Mouse (Mus musculus) spleen, adult 2 months (tissue): ENCODE results near the gene Ndufb8. TPM values are rescaled to one million over a fixed set of nuclear protein-coding genes. Genes with fewer than 3 reads are reported as not detected.

ENCODE experiments used
- DNase-seq, 2 experiments: peaks; one replicate each; pipeline versions ENCODE4 v3.0.0 to v3.0.0-alpha.2; 2012 to 2021; ENCODE audit warnings: low spot score in 2 of 2, low read depth in 1 of 2
- H3K27ac ChIP-seq: fragments of 200-500 bp; 2 replicates; pipeline ENCODE4 v1.5.1; 2012; ENCODE audit warnings: low read length, inconsistent platforms; ENCODE audit not compliant: insufficient read depth
- H3K27me3 ChIP-seq: fragments of 200-500 bp; 2 replicates; pipeline ENCODE4 v1.6.1; 2012; ENCODE audit warnings: mild to moderate bottlenecking, moderate library complexity, low read length, inconsistent platforms; ENCODE audit not compliant: control insufficient read depth, insufficient read depth
- H3K36me3 ChIP-seq: fragments of 200-500 bp; 2 replicates; pipeline ENCODE4 v1.6.1; 2012; ENCODE audit warnings: mild to moderate bottlenecking, low read length, inconsistent platforms; ENCODE audit not compliant: control insufficient read depth, insufficient read depth
- H3K4me1 ChIP-seq: fragments of 200-500 bp; 2 replicates; pipeline ENCODE4 v1.6.1; 2011; ENCODE audit warnings: inconsistent platforms; ENCODE audit not compliant: control insufficient read depth, insufficient read depth, insufficient read length
- H3K4me3 ChIP-seq: fragments of 200-500 bp; 2 replicates; pipeline ENCODE4 v1.5.1; 2011; ENCODE audit warnings: mild to moderate bottlenecking, inconsistent platforms; ENCODE audit not compliant: insufficient read depth, insufficient read length; ENCODE audit errors: extremely low read depth
- CTCF ChIP-seq: fragments of 200-500 bp; IDR thresholded peaks from 2 replicates; pipeline ENCODE4 v1.5.1; 2011; ENCODE audit warnings: mild to moderate bottlenecking, inconsistent platforms; ENCODE audit not compliant: insufficient read depth, insufficient read length, insufficient replicate concordance; ENCODE audit errors: extremely low read depth
- POLR2A ChIP-seq: fragments of 200-500 bp; IDR thresholded peaks from 2 replicates; pipeline ENCODE4 v1.6.1; 2011; ENCODE audit warnings: low read depth, low read length, inconsistent platforms
- WGBS: fragments of 180-500 bp; shearing (Covaris S2); methylation state at CpG from one replicate; pipeline ENCODE4 v1.1.7; 2018; 5-methylcytosine and 5-hydroxymethylcytosine counted together
- polyA plus RNA-seq: library from polyadenylated mRNA; depleted of rRNA; stranded (reverse); fragments of >200 nt; gene quantifications from 2 replicates; pipeline ENCODE4 v1.2.3, GENCODE M21; 2012

The Ndufb8 gene
- polyA plus RNA-seq, 1 experiment = 149 TPM

- Histone ChIP-seq H3K4me1 (no peaks in the 10 kb centered on the region), H3K36me3 (no peaks in the 10 kb centered on the region), H3K27me3 (no peaks in the 10 kb centered on the region), H3K4me3 (no peak overlapping the region), H3K27ac (no peak overlapping the region)
- TF ChIP-seq CTCF = peak; percentile 99
- no peak for TF ChIP-seq POLR2A
- WGBS = 37% methylated on average over 9 of the region's 9 CpGs
- DNase-seq = peak; percentile 65 to 85
Measured at GRCm38 (mm10) chr19:44582638-44583309, 27.5 kb upstream of the Ndufb8 start.

GRCm38 (mm10) chr19:44582103-44582502, 26.9 kb upstream of the Ndufb8 start:
- 84% methylated on average over 10 of the region's 10 CpGs for WGBS
- Histone ChIP-seq H3K4me3 (no peak overlapping the region), H3K4me1 (no peaks in the 10 kb centered on the region), H3K27me3 (no peaks in the 10 kb centered on the region), H3K36me3 (no peaks in the 10 kb centered on the region), H3K27ac (no peak overlapping the region)
- TF ChIP-seq CTCF (no peak), POLR2A (no peak)
- DNase-seq = no peak

- 12% methylated on average over 1 of the region's 1 CpGs for WGBS
- DNase-seq = no peak
- H3K27ac ChIP-seq = no peak overlapping the region
Measured at GRCm38 (mm10) chr19:44578038-44578437, 22.8 kb upstream of the Ndufb8 start.

GRCm38 (mm10) chr19:44576275-44576674, 21.0 kb upstream of the Ndufb8 start:
- Histone ChIP-seq H3K36me3 (peaks cover 20% of the 10 kb centered on the region), H3K27ac (no peak overlapping the region), H3K4me3 (no peak overlapping the region), H3K4me1 (no peaks in the 10 kb centered on the region), H3K27me3 (no peaks in the 10 kb centered on the region)
- WGBS = 85% methylated on average over 7 of the region's 7 CpGs
- TF ChIP-seq POLR2A = no peak
- TF ChIP-seq CTCF = no peak
- no peak for DNase-seq

More at GRCm38 (mm10) chr19:44578038-44578437, 22.8 kb upstream of the Ndufb8 start:
- H3K27me3 ChIP-seq = no peaks in the 10 kb centered on the region
- H3K4me1 ChIP-seq = no peaks in the 10 kb centered on the region
- H3K4me3 ChIP-seq = no peak overlapping the region
- TF ChIP-seq POLR2A (no peak), CTCF (no peak)
- H3K36me3 ChIP-seq = peaks cover 8% of the 10 kb centered on the region; the same call in 1 of the 2 replicates

GRCm38 (mm10) chr19:44567763-44568162, 12.5 kb upstream of the Ndufb8 start:
- H3K27ac ChIP-seq = no peak overlapping the region
- H3K4me1 ChIP-seq = peaks cover 7% of the 10 kb centered on the region; the same call in 1 of the 2 replicates
- H3K27me3 ChIP-seq = no peaks in the 10 kb centered on the region
- H3K4me3 ChIP-seq = no peak overlapping the region
- no peak for TF ChIP-seq CTCF
- TF ChIP-seq POLR2A = no peak
- peaks cover 49% of the 10 kb centered on the region for H3K36me3 ChIP-seq
- no peak for DNase-seq
- WGBS = 93% methylated on average over 3 of the region's 3 CpGs

- Histone ChIP-seq H3K4me1 (peaks cover 7% of the 10 kb centered on the region; the same call in 1 of the 2 replicates), H3K27me3 (no peaks in the 10 kb centered on the region), H3K36me3 (peaks cover 22% of the 10 kb centered on the region), H3K4me3 (no peak overlapping the region), H3K27ac (no peak overlapping the region)
- DNase-seq = no peak
- 93% methylated on average over 14 of the region's 14 CpGs for WGBS
- TF ChIP-seq CTCF (no peak), POLR2A (no peak)
Measured at GRCm38 (mm10) chr19:44564006-44564405, 8.8 kb upstream of the Ndufb8 start.

- DNase-seq = peak; percentile 93 to 95
- Histone ChIP-seq H3K4me1 (peaks cover 7% of the 10 kb centered on the region; the same call in 1 of the 2 replicates), H3K4me3 (peak within 1 kb of the TSS; percentile 84), H3K27me3 (no peaks in the 10 kb centered on the region), H3K27ac (peak within 1 kb of the TSS; percentile 76), H3K36me3 (peaks cover 15% of the 10 kb centered on the region)
- WGBS = under 1% methylated on average over 33 of the region's 33 CpGs
- TF ChIP-seq CTCF (peak; percentile 83; the same call in 1 of the 2 replicates), POLR2A (peak; percentile 61)
Measured at GRCm38 (mm10) chr19:44562652-44563206, 7.5 kb upstream of the Ndufb8 start, which contains the start of gene Hif1an. TSS of gene Hif1an (plus strand) at chr19:44562850.
